Mouse (Mus musculus): ENCODE data around the gene Stx5a. TPM values are rescaled to one million over a fixed set of nuclear protein-coding genes. Genes with fewer than 3 reads are reported as not detected.
A peak's percentile ranks its signal among the peaks of the same experiment; 100 is the strongest.

Stx5a gene
- total and polyA plus RNA-seq, 3 experiments = 13.2 to 84.0 (median 62.8) TPM

DNA sequence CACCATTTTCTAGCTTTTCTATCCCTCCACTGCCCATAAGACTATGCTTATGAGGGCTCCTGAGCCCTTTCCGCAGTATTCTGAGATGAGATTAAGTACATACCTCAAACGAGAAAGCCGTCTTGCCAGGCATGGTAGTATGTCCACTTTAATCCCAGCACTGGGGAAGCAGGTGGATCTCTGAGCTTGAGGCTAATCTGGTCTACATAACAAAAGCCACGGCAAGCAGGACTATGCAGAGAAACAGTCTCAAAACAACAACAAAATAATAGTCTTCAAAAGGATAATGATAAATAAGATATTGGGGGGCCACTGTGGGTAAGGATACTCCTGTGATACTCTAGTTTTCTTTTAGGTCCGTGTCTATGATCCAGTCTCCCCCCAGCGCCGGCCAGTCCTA lies 2.3 kb upstream of the Stx5a start:
- no peak for DNase-seq (ENCODE audit: low spot score)
- H3K27me3 ChIP-seq (ENCODE audit: insufficient read depth, low read length) = no peaks in the 10 kb centered on the region
- H3K9me3 ChIP-seq (replicated peaks) = no peaks in the 10 kb centered on the region
- H3K4me3 ChIP-seq (ENCODE audit: low read depth, low read length) = no peak overlapping the region
- peaks cover 60% of the 10 kb centered on the region for H3K36me3 ChIP-seq (replicated peaks)
- no peak for ATAC-seq (ENCODE audit: extremely low read depth, insufficient number of reproducible peaks, low FRiP score, poor library complexity, severe bottlenecking)
- peaks cover 59% of the 10 kb centered on the region for H3K4me1 ChIP-seq (ENCODE audit: insufficient read depth, low read depth, low read length)
- no peak for TF ChIP-seq CTCF (IDR thresholded peaks at IDR 0.05; ENCODE audit: low read depth, low read length)
- no peak for TF ChIP-seq GATA1 (IDR thresholded peaks at IDR 0.05; ENCODE audit: borderline replicate concordance, low read length)
- TF ChIP-seq POLR2AphosphoS5 (IDR thresholded peaks at IDR 0.05; ENCODE audit: insufficient replicate concordance, low read depth, low read length) = no peak
- TF ChIP-seq GATA2 (IDR thresholded peaks at IDR 0.05; ENCODE audit: borderline replicate concordance, low read depth, low read length) = no peak
- no peak for TF ChIP-seq TAL1 (conservative IDR thresholded peaks at IDR 0.05; ENCODE audit: low read depth, low read length)

DNA sequence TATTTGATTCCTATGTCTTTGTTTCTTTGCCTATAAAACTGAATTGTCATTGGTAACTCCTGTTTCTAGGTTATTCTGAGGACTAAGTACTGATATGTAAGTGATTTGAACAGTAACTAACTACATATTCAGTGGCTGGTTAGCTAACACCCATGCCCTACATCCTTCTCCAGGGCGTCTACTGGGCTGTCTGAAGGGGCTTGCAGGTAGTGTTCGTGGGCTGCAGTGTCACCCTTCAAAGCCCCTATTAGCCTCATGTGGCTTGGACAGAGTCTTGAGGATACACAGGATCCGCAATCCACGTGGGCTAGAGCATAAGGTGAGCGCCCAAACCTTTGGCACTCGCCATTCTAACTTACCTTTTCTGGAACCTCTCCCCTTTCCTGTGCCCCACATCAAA lies 1.6 kb upstream of the Stx5a start:
- Histone ChIP-seq H3K4me3 (ENCODE audit: low read depth, low read length) (no peak overlapping the region), H3K36me3 (replicated peaks) (peaks cover 68% of the 10 kb centered on the region), H3K4me1 (ENCODE audit: insufficient read depth, low read depth, low read length) (peaks cover 59% of the 10 kb centered on the region), H3K9me3 (replicated peaks) (no peaks in the 10 kb centered on the region), H3K27me3 (ENCODE audit: insufficient read depth, low read length) (no peaks in the 10 kb centered on the region)
- ATAC-seq (ENCODE audit: extremely low read depth, insufficient number of reproducible peaks, low FRiP score, poor library complexity, severe bottlenecking) (no peak), DNase-seq (ENCODE audit: low spot score) (no peak)
- TF ChIP-seq POLR2AphosphoS5 (IDR thresholded peaks at IDR 0.05; ENCODE audit: insufficient replicate concordance, low read depth, low read length) = no peak
- TF ChIP-seq CTCF (IDR thresholded peaks at IDR 0.05; ENCODE audit: low read depth, low read length) = no peak
- no peak for TF ChIP-seq GATA1 (IDR thresholded peaks at IDR 0.05; ENCODE audit: borderline replicate concordance, low read length)
- no peak for TF ChIP-seq GATA2 (IDR thresholded peaks at IDR 0.05; ENCODE audit: borderline replicate concordance, low read depth, low read length)
- no peak for TF ChIP-seq TAL1 (conservative IDR thresholded peaks at IDR 0.05; ENCODE audit: low read depth, low read length)

DNA sequence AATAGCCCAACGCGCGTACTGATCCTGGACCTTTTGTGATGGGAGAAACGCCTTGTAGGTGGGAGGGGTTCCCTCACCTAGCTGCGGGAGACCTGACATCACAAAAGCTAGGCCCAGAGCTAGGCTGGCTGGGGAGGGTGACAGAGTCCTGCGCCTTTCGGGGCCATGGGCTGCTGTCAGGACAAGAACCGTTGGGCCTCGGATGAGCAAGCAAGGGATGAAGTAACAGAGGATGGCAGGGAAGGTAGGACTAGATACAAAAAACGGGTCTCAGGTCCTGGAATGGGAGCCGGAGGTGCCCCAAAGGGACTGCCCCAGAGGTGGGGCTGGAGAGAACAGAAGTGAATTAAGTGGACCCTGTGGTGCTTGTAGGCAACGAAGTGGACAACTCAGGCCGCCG lies 610 bp upstream of the Stx5a start, which contains the start of gene 1700092M07Rik:
1700092M07Rik (plus strand) TSS at position 116 of the 400 bp plus-strand sequence.
- Histone ChIP-seq H3K9me3 (replicated peaks) (no peaks in the 10 kb centered on the region), H3K27me3 (ENCODE audit: insufficient read depth, low read length) (no peaks in the 10 kb centered on the region), H3K4me3 (ENCODE audit: low read depth, low read length) (peak within 1 kb of the TSS; percentile 75), H3K36me3 (replicated peaks) (peaks cover 77% of the 10 kb centered on the region), H3K4me1 (ENCODE audit: insufficient read depth, low read depth, low read length) (peaks cover 60% of the 10 kb centered on the region)
- no peak for DNase-seq (ENCODE audit: low spot score)
- TF ChIP-seq GATA1 (IDR thresholded peaks at IDR 0.05; ENCODE audit: borderline replicate concordance, low read length) = no peak
- no peak for TF ChIP-seq POLR2AphosphoS5 (IDR thresholded peaks at IDR 0.05; ENCODE audit: insufficient replicate concordance, low read depth, low read length)
- no peak for TF ChIP-seq CTCF (IDR thresholded peaks at IDR 0.05; ENCODE audit: low read depth, low read length)
- TF ChIP-seq TAL1 (conservative IDR thresholded peaks at IDR 0.05; ENCODE audit: low read depth, low read length) = no peak
- TF ChIP-seq GATA2 (IDR thresholded peaks at IDR 0.05; ENCODE audit: borderline replicate concordance, low read depth, low read length) = no peak
- no peak for ATAC-seq (ENCODE audit: extremely low read depth, insufficient number of reproducible peaks, low FRiP score, poor library complexity, severe bottlenecking)

DNA sequence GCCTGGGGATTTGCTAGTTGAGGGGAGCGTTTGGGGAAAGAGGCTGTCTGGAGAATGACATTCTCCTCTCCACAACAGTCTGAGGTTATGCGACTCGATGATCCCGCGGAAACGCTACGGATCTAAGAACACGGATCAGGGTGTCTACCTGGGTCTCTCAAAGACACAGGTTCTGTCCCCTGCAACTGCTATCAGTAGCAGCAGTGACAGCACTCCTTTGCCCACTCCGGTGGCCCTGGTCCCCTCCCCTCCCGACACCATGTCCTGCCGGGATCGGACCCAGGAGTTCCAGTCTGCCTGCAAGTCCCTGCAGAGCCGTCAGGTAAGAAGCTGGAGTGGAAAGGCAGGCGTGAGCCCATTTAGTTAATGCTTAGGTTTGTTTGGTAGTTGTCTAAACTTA lies 963 bp downstream of the Stx5a start:
- Histone ChIP-seq H3K36me3 (replicated peaks) (peaks cover 88% of the 10 kb centered on the region), H3K4me1 (ENCODE audit: insufficient read depth, low read depth, low read length) (peaks cover 54% of the 10 kb centered on the region), H3K27me3 (ENCODE audit: insufficient read depth, low read length) (no peaks in the 10 kb centered on the region), H3K9me3 (replicated peaks) (no peaks in the 10 kb centered on the region), H3K4me3 (ENCODE audit: low read depth, low read length) (peak overlapping the region; percentile 75)
- ATAC-seq (ENCODE audit: extremely low read depth, insufficient number of reproducible peaks, low FRiP score, poor library complexity, severe bottlenecking) (no peak), DNase-seq (ENCODE audit: low spot score) (no peak)
- TF ChIP-seq TAL1 (conservative IDR thresholded peaks at IDR 0.05; ENCODE audit: low read depth, low read length) = no peak
- TF ChIP-seq POLR2AphosphoS5 (IDR thresholded peaks at IDR 0.05; ENCODE audit: insufficient replicate concordance, low read depth, low read length) = no peak
- TF ChIP-seq GATA2 (IDR thresholded peaks at IDR 0.05; ENCODE audit: borderline replicate concordance, low read depth, low read length) = no peak
- no peak for TF ChIP-seq GATA1 (IDR thresholded peaks at IDR 0.05; ENCODE audit: borderline replicate concordance, low read length)
- TF ChIP-seq CTCF (IDR thresholded peaks at IDR 0.05; ENCODE audit: low read depth, low read length) = no peak

DNA sequence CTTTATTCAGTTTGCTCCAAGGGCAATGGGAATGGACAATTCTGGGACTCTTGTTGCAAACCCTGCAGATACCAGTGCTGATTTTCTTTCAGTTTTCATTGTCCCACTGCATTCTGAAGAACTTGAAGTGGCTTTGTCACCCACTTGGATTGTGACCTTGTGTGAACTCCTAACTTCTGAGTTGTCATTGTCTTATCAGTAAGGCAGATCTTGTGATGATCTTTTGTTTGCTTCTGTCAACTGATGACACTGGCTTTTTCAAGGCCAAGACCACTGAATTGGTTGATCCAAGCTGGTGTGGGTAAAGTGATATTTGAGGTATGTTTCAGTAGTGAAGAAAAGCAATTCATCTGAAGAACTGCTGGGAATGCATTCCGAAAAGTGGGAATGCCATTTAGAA lies 4.2 kb downstream of the Stx5a start:
- Histone ChIP-seq H3K36me3 (replicated peaks) (peaks cover 88% of the 10 kb centered on the region), H3K4me1 (ENCODE audit: insufficient read depth, low read depth, low read length) (peaks cover 30% of the 10 kb centered on the region), H3K4me3 (ENCODE audit: low read depth, low read length) (no peak overlapping the region), H3K27me3 (ENCODE audit: insufficient read depth, low read length) (no peaks in the 10 kb centered on the region), H3K9me3 (replicated peaks) (no peaks in the 10 kb centered on the region)
- ATAC-seq (ENCODE audit: extremely low read depth, insufficient number of reproducible peaks, low FRiP score, poor library complexity, severe bottlenecking) (no peak), DNase-seq (ENCODE audit: low spot score) (no peak)
- TF ChIP-seq TAL1 (conservative IDR thresholded peaks at IDR 0.05; ENCODE audit: low read depth, low read length) = no peak
- TF ChIP-seq CTCF (IDR thresholded peaks at IDR 0.05; ENCODE audit: low read depth, low read length) = no peak
- TF ChIP-seq GATA2 (IDR thresholded peaks at IDR 0.05; ENCODE audit: borderline replicate concordance, low read depth, low read length) = no peak
- TF ChIP-seq POLR2AphosphoS5 (IDR thresholded peaks at IDR 0.05; ENCODE audit: insufficient replicate concordance, low read depth, low read length) = no peak
- TF ChIP-seq GATA1 (IDR thresholded peaks at IDR 0.05; ENCODE audit: borderline replicate concordance, low read length) = no peak

DNA sequence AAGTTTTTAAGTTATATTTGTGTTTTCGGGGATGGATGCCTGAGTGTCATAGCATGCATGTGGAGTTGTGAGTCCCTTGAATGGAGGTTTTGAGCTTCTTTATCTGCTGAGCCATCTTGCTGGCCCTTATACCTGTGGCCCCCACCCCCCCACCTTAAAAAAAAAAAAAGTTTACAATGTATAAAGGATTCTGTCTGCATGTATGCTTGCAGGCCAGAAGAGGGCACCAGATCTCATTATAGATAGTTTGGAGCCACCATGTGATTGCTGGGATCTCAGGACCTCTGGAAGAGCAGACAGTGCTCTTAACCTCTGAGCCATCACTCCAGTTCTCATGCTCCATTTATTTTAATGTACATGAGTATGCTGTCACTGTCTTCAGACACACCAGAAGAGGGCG lies 6.2 kb downstream of the Stx5a start:
- Histone ChIP-seq H3K9me3 (replicated peaks) (no peaks in the 10 kb centered on the region), H3K36me3 (replicated peaks) (peaks cover 94% of the 10 kb centered on the region), H3K27me3 (ENCODE audit: insufficient read depth, low read length) (no peaks in the 10 kb centered on the region), H3K4me1 (ENCODE audit: insufficient read depth, low read depth, low read length) (peaks cover 18% of the 10 kb centered on the region), H3K4me3 (ENCODE audit: low read depth, low read length) (no peak overlapping the region)
- ATAC-seq (ENCODE audit: extremely low read depth, insufficient number of reproducible peaks, low FRiP score, poor library complexity, severe bottlenecking) (no peak), DNase-seq (ENCODE audit: low spot score) (no peak)
- no peak for TF ChIP-seq POLR2AphosphoS5 (IDR thresholded peaks at IDR 0.05; ENCODE audit: insufficient replicate concordance, low read depth, low read length)
- TF ChIP-seq GATA1 (IDR thresholded peaks at IDR 0.05; ENCODE audit: borderline replicate concordance, low read length) = no peak
- no peak for TF ChIP-seq CTCF (IDR thresholded peaks at IDR 0.05; ENCODE audit: low read depth, low read length)
- no peak for TF ChIP-seq GATA2 (IDR thresholded peaks at IDR 0.05; ENCODE audit: borderline replicate concordance, low read depth, low read length)
- TF ChIP-seq TAL1 (conservative IDR thresholded peaks at IDR 0.05; ENCODE audit: low read depth, low read length) = no peak
